Comparison of ENCODE assay signal across 8 mouse cellular contexts in genomic region chr6:137612071-137612547, GRCm38 (mm10). TPM values are rescaled to one million over a fixed set of nuclear protein-coding genes. Genes with fewer than 3 reads are reported as not detected.
DNase-seq lines count a peak whose midpoint lies in the region; ATAC-seq lines count a peak whose summit lies in the region.

No protein-coding gene starts in this region.

- H3K27ac ChIP-seq in forebrain, embryonic 11.5 days (ENCODE audit: low read depth, low read length) = no peak overlapping the region
- no peak overlapping the region for H3K27ac ChIP-seq in forebrain, embryonic 15.5 days (replicated peaks)
- no peak overlapping the region for H3K27ac ChIP-seq in midbrain, embryonic 10.5 days (replicated peaks)

- intact Hi-C loops in left cerebral cortex, postnatal 14 days (cut with DNase I) = no loop called here

- H3K4me2 ChIP-seq in forebrain, embryonic 11.5 days (ENCODE audit: low read depth, low read length, severe bottlenecking) = no peak overlapping the region
- no peak overlapping the region for H3K4me2 ChIP-seq in forebrain, embryonic 15.5 days (replicated peaks)

- no peaks in the 10 kb centered on the region for H3K9me3 ChIP-seq in forebrain, embryonic 11.5 days (ENCODE audit: control insufficient read depth, low read length)
- H3K9me3 ChIP-seq in forebrain, embryonic 15.5 days = no peaks in the 10 kb centered on the region
- H3K9me3 ChIP-seq in midbrain, embryonic 10.5 days (replicated peaks) = no peaks in the 10 kb centered on the region

- peak; percentile 21 for DNase-seq in forebrain, embryonic 11.5 days (ENCODE audit: low spot score)
- peak; percentile 35 for DNase-seq in adipocyte (ENCODE audit: low spot score)
- DNase-seq in cerebellum, postnatal 36 days = peak; percentile 88 to 94
- peak; percentile 48 to 56 for DNase-seq in kidney, postnatal 36 days
- no peak for DNase-seq in layer of hippocampus, adult 18-20 months (ENCODE audit: low spot score in 2 of 2)
- DNase-seq in left cerebral cortex, postnatal 14 days (ENCODE audit: low spot score in 2 of 2) = no peak
- no peak for DNase-seq in midbrain, embryonic 10.5 days (ENCODE audit: low spot score)

- H3K27me3 ChIP-seq in forebrain, embryonic 11.5 days (ENCODE audit: control insufficient read depth, insufficient read depth, low read length) = no peaks in the 10 kb centered on the region
- H3K27me3 ChIP-seq in forebrain, embryonic 15.5 days = no peaks in the 10 kb centered on the region
- H3K27me3 ChIP-seq in midbrain, embryonic 10.5 days (ENCODE audit: low read depth, poor library complexity, severe bottlenecking) = no peaks in the 10 kb centered on the region

- ATAC-seq in forebrain, embryonic 11.5 days (replicated peaks; ENCODE audit: low FRiP score) = no peak
- no peak for ATAC-seq in forebrain, embryonic 15.5 days (replicated peaks)

- whole genome bisulfite sequencing in forebrain, embryonic 11.5 days = 90% methylated on average over 2 of the region's 2 CpGs
- 62% methylated on average over 2 of the region's 2 CpGs for WGBS in forebrain, embryonic 15.5 days
- 85% methylated on average over 2 of the region's 2 CpGs for WGBS in midbrain, embryonic 10.5 days

- no peak overlapping the region for H3K4me3 ChIP-seq in forebrain, embryonic 11.5 days (ENCODE audit: low read depth, low read length)
- no peak overlapping the region for H3K4me3 ChIP-seq in forebrain, embryonic 15.5 days
- no peak overlapping the region for H3K4me3 ChIP-seq in midbrain, embryonic 10.5 days

- no peaks in the 10 kb centered on the region for H3K36me3 ChIP-seq in forebrain, embryonic 11.5 days (ENCODE audit: control insufficient read depth, insufficient read depth, low read length)
- H3K36me3 ChIP-seq in forebrain, embryonic 15.5 days = no peaks in the 10 kb centered on the region
- H3K36me3 ChIP-seq in midbrain, embryonic 10.5 days = no peaks in the 10 kb centered on the region

- no peaks in the 10 kb centered on the region for H3K4me1 ChIP-seq in forebrain, embryonic 11.5 days (replicated peaks; ENCODE audit: control insufficient read depth, insufficient read depth, low read length)
- no peaks in the 10 kb centered on the region for H3K4me1 ChIP-seq in forebrain, embryonic 15.5 days
- H3K4me1 ChIP-seq in midbrain, embryonic 10.5 days = 0 out of 2 replicates have a peak, but pooled peaks cover 3% of the 10 kb centered on the region

- H3K9ac ChIP-seq in forebrain, embryonic 11.5 days (ENCODE audit: low read length) = no peak overlapping the region
- no peak overlapping the region for H3K9ac ChIP-seq in forebrain, embryonic 15.5 days (replicated peaks)

RNA-seq across cellular contexts. Expression of gene Eps8, which starts 42.6 kb away (rescaled TPM):
- 5.9 and 6.9 TPM in 2 replicates for polyA plus RNA-seq in forebrain, embryonic 11.5 days (2014; fragmentation: Nextera tagmentation; extraction: Ambion mirVana)
- polyA plus RNA-seq in forebrain, embryonic 15.5 days (2015; fragmentation: Nextera tagmentation; extraction: Ambion mirVana) = 12.6 and 14.2 TPM in 2 replicates
- 10 to 100 TPM; 38.8 to 42.1 TPM for total RNA-seq in layer of hippocampus, adult 18-20 months (2021)
- 10 to 100 TPM; 30.1 to 32.2 TPM for total RNA-seq in left cerebral cortex, postnatal 14 days (2021)
- polyA plus RNA-seq in midbrain, embryonic 10.5 days (2016; fragmentation: Nextera tagmentation; extraction: Ambion mirVana) = 5.5 and 7.1 TPM in 2 replicates

Comparison
In these comparisons a context has a peak if more than half of its experiments do, and no peak if none do; other contexts are left out.
1. DNase-seq: peak in forebrain, embryonic 11.5 days (single experiment), adipocyte (single experiment), cerebellum, postnatal 36 days (2 of 2) and kidney, postnatal 36 days (2 of 2); none in layer of hippocampus, adult 18-20 months (0 of 2), left cerebral cortex, postnatal 14 days (0 of 2) and midbrain, embryonic 10.5 days (single experiment).